Mouse (Mus musculus): ENCODE measurements around the gene Pon1. TPM values are rescaled to one million over a fixed set of nuclear protein-coding genes. Genes with fewer than 3 reads are reported as not detected.

Gene Pon1
- polyA plus RNA-seq, 1 experiment from 2014 or later, result 0.18 TPM

DNA sequence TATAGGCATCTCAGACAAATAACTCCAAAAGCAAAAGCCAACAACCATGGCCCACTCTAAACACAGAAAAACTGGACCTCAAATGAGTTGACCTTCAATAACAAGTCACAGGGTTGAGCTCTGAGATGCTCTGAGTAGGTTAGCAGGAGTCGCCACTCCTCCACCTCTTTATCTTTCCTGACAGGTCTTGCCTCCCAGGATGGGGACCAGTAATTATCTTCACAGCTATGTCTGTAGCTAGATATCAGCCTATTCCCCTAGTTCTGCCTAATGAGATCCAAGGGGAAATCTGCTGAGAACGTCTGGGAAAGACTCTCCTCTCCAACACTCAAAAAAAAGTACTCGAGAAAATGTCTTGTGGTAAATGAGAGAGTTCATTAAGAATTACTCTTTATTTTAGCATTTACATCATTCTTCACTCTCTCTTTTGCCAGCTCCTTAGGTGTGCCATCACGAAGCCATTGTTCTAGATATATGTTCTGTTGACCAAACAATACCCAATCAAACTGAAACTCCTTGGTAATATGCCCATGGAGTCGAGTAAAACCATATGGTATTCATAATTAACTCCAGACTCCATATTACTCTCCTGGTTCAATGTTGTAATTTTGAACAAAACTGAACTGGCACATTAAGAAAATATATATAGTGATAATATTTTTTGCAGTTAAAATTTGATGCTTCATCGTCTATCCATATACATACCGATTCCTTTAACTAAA is 7.4 kb downstream of the Pon1 start:
- Histone ChIP-seq H3K27me3 (ENCODE audit: control insufficient read depth, insufficient read depth, low read depth, low read length) (no peaks in the 10 kb centered on the region), H3K27ac (ENCODE audit: low read length) (no peak overlapping the region), H3K9me3 (ENCODE audit: control insufficient read depth, low read length) (no peaks in the 10 kb centered on the region), H3K36me3 (ENCODE audit: control insufficient read depth, insufficient read depth, low read length) (no peaks in the 10 kb centered on the region), H3K4me3 (ENCODE audit: low read length) (no peak overlapping the region), H3K9ac (ENCODE audit: low read length) (no peak overlapping the region), H3K4me2 (ENCODE audit: low read depth, low read length) (no peak overlapping the region), H3K4me1 (replicated peaks; ENCODE audit: control insufficient read depth, insufficient read depth, low read length) (no peaks in the 10 kb centered on the region)
- ATAC-seq (ENCODE audit: low read depth), result no peak
- WGBS, result 73% methylated on average over 7 of the region's 7 CpGs

DNA sequence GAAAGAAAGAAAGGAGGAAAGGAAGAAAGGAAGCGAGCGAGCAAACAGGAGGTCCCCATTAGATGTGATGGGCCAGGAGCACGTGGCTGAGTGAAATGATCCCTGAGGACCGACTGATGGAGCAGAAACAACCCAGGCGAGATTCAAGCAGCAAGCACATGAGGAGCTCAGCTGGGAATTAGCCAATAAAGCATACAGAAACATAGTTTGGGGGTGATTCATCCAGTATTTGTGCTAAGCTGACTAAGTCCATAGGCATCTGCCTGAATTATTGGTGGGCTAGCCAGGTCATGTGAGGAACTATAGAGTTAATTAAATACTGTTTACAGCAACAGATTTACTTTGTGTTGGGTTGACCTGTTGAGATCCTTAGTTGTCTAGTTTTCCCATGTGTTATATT is 13.1 kb downstream of the Pon1 start:
- 0 out of 2 replicates have a peak, but pooled peaks cover 2% of the 10 kb centered on the region for H3K4me1 ChIP-seq (replicated peaks; ENCODE audit: control insufficient read depth, insufficient read depth, low read length)
- H3K9ac ChIP-seq (ENCODE audit: low read length), result no peak overlapping the region
- H3K27me3 ChIP-seq (ENCODE audit: control insufficient read depth, insufficient read depth, low read depth, low read length), result no peaks in the 10 kb centered on the region
- H3K36me3 ChIP-seq (ENCODE audit: control insufficient read depth, insufficient read depth, low read length), result no peaks in the 10 kb centered on the region
- ATAC-seq (ENCODE audit: low read depth), result no peak
- no peak overlapping the region for H3K4me2 ChIP-seq (ENCODE audit: low read depth, low read length)
- H3K4me3 ChIP-seq (ENCODE audit: low read length), result no peak overlapping the region
- no peaks in the 10 kb centered on the region for H3K9me3 ChIP-seq (ENCODE audit: control insufficient read depth, low read length)
- H3K27ac ChIP-seq (ENCODE audit: low read length), result no peak overlapping the region
- 83% methylated on average over 5 of the region's 5 CpGs for WGBS

DNA sequence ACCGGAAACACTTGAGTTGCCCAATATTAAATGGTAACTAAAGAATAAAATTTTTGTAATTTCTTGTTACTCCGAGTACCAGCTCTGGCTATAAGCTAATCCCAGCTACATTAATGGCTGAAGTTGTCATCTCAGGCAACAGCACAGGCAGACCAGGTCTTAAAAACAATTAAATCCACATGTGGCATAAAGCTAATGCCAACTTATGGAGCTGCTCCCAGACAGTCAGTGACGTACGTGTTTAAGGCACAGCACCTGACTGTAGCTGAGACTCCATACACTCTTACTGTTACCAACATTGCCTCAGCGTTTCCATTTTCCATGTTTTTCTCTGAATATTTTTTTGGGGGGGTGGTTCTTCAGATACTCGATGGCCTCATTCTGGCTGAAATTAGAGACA is 14.6 kb downstream of the Pon1 start:
- Histone ChIP-seq H3K4me3 (ENCODE audit: low read length) (no peak overlapping the region), H3K9ac (ENCODE audit: low read length) (no peak overlapping the region), H3K4me2 (ENCODE audit: low read depth, low read length) (no peak overlapping the region), H3K27me3 (ENCODE audit: control insufficient read depth, insufficient read depth, low read depth, low read length) (no peaks in the 10 kb centered on the region), H3K9me3 (ENCODE audit: control insufficient read depth, low read length) (no peaks in the 10 kb centered on the region), H3K4me1 (replicated peaks; ENCODE audit: control insufficient read depth, insufficient read depth, low read length) (0 out of 2 replicates have a peak, but pooled peaks cover 2% of the 10 kb centered on the region), H3K36me3 (ENCODE audit: control insufficient read depth, insufficient read depth, low read length) (no peaks in the 10 kb centered on the region), H3K27ac (ENCODE audit: low read length) (no peak overlapping the region)
- no peak for ATAC-seq (ENCODE audit: low read depth)
- WGBS, result 86% methylated on average over 6 of the region's 6 CpGs

DNA sequence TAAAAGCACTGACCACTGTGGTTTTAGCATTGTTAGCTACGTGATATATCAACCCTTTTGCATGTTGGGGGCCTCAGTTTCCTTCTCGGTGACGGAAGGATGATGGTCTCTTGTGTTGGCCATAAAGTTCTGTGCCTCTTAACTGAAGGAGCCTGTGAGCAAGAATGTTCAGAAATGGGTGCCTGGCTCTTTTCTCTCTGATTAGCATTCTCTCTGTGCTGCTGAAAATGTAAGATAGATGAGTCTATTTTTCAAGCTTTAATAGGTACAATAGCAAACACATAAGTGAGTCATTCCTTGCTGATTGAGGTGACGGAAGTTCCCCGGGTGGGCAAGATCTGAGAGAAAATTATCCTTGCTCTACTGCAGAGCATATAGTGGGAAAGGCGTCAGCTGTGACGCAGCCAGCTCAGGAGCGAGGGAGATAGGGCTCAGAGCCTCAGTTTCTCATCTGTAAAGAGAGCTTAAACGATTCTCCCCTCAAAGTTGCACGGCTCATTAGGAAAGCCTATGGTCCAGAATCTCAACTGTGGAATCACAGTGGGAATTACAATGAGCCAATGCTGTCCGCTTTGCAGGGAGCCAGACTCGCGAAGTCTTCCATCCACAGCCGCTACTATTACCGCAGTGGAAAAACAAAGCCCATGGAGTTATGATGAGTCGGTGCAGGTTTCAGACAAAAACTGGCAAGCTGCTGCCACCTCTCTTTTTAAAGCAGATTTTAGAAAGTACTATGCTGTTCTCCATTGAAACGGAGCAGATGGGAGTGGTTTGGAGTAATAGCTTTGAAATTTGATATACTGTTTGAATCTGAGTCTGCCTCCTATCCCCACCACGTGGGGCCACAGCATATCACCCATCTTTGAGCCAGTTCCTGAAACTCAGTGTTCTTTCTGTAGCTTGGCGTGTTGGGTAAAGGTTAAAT is 15.5 kb downstream of the Pon1 start:
- Histone ChIP-seq H3K36me3 (ENCODE audit: control insufficient read depth, insufficient read depth, low read length) (no peaks in the 10 kb centered on the region), H3K9ac (ENCODE audit: low read length) (no peak overlapping the region), H3K4me3 (ENCODE audit: low read length) (peak overlapping the region; percentile 21; the same call in 1 of the 2 replicates), H3K27ac (ENCODE audit: low read length) (no peak overlapping the region), H3K4me1 (replicated peaks; ENCODE audit: control insufficient read depth, insufficient read depth, low read length) (0 out of 2 replicates have a peak, but pooled peaks cover 2% of the 10 kb centered on the region), H3K4me2 (ENCODE audit: low read depth, low read length) (peak overlapping the region; percentile 49), H3K27me3 (ENCODE audit: control insufficient read depth, insufficient read depth, low read depth, low read length) (no peaks in the 10 kb centered on the region), H3K9me3 (ENCODE audit: control insufficient read depth, low read length) (no peaks in the 10 kb centered on the region)
- 53% methylated on average over 19 of the region's 19 CpGs for WGBS
- ATAC-seq (ENCODE audit: low read depth), result peak; percentile 67; the same call in 1 of the 2 replicates

GRCm38 (mm10) chr6:5174179-5174812 is 19.4 kb downstream of the Pon1 start:
- Histone ChIP-seq H3K36me3 (ENCODE audit: control insufficient read depth, insufficient read depth, low read length) (no peaks in the 10 kb centered on the region), H3K9ac (ENCODE audit: low read length) (no peak overlapping the region), H3K4me2 (ENCODE audit: low read depth, low read length) (no peak overlapping the region), H3K27ac (ENCODE audit: low read length) (no peak overlapping the region), H3K27me3 (ENCODE audit: control insufficient read depth, insufficient read depth, low read depth, low read length) (no peaks in the 10 kb centered on the region), H3K4me3 (ENCODE audit: low read length) (no peak overlapping the region), H3K9me3 (ENCODE audit: control insufficient read depth, low read length) (no peaks in the 10 kb centered on the region), H3K4me1 (replicated peaks; ENCODE audit: control insufficient read depth, insufficient read depth, low read length) (0 out of 2 replicates have a peak, but pooled peaks cover 2% of the 10 kb centered on the region)
- no peak for ATAC-seq (ENCODE audit: low read depth)
- 80% methylated on average over 10 of the region's 10 CpGs for WGBS

DNA sequence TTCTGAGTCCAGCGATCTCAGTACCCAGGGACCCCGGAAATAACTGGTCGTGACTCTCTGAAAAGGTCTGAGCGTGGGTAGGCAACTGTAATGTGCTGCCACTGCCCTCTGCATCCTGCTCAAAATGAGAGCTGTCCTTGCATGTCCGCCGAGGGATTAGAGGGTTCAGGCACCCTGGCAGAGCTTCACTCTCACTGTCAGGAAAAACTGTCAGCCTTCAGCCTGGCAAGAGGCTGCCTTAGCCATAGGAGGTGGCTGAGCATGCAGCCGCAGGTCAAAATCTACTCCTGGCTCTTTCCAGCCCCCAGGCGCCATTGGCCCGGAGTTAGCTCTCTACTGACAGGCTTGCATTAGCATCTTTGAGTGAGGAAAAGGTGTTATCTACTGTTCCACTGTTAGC is 21.2 kb downstream of the Pon1 start:
- no peak overlapping the region for H3K4me2 ChIP-seq (ENCODE audit: low read depth, low read length)
- H3K4me1 ChIP-seq (replicated peaks; ENCODE audit: control insufficient read depth, insufficient read depth, low read length), result no peaks in the 10 kb centered on the region
- 73% methylated on average over 9 of the region's 9 CpGs for WGBS

GRCm38 (mm10) chr6:5171418-5171817 is 22.3 kb downstream of the Pon1 start:
- Histone ChIP-seq H3K27ac (ENCODE audit: low read length) (no peak overlapping the region), H3K9me3 (ENCODE audit: control insufficient read depth, low read length) (no peaks in the 10 kb centered on the region), H3K36me3 (ENCODE audit: control insufficient read depth, insufficient read depth, low read length) (no peaks in the 10 kb centered on the region), H3K4me1 (replicated peaks; ENCODE audit: control insufficient read depth, insufficient read depth, low read length) (no peaks in the 10 kb centered on the region), H3K27me3 (ENCODE audit: control insufficient read depth, insufficient read depth, low read depth, low read length) (no peaks in the 10 kb centered on the region), H3K9ac (ENCODE audit: low read length) (no peak overlapping the region), H3K4me2 (ENCODE audit: low read depth, low read length) (no peak overlapping the region), H3K4me3 (ENCODE audit: low read length) (no peak overlapping the region)
- ATAC-seq (ENCODE audit: low read depth), result no peak
- WGBS, result 70% methylated on average over 4 of the region's 4 CpGs

More for the DNA sequence above, 21.2 kb downstream of the Pon1 start:
- H3K9ac ChIP-seq (ENCODE audit: low read length), result no peak overlapping the region
- H3K4me3 ChIP-seq (ENCODE audit: low read length), result no peak overlapping the region
- H3K9me3 ChIP-seq (ENCODE audit: control insufficient read depth, low read length), result no peaks in the 10 kb centered on the region
- no peak overlapping the region for H3K27ac ChIP-seq (ENCODE audit: low read length)
- no peaks in the 10 kb centered on the region for H3K27me3 ChIP-seq (ENCODE audit: control insufficient read depth, insufficient read depth, low read depth, low read length)
- no peak for ATAC-seq (ENCODE audit: low read depth)
- no peaks in the 10 kb centered on the region for H3K36me3 ChIP-seq (ENCODE audit: control insufficient read depth, insufficient read depth, low read length)

DNA sequence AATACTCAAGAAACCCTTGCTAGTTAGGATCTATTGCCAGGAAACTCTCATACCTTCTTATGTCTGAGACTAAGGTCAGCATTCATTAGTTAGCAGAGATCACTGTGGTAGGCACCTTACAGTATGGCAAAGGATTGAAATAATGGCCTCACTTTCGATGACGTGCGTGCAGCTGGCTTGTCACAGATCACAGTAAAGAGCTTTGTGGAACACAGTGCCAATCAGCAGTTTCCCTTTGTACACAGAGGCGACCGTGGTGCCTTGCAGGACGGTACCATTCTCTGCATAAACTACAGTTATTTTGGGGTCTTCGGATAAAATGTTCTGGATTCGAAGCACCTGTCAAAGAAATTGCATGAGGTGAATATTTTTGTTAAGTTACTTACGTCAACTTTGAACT is 25.6 kb downstream of the Pon1 start:
- Histone ChIP-seq H3K9me3 (ENCODE audit: control insufficient read depth, low read length) (no peaks in the 10 kb centered on the region), H3K27ac (ENCODE audit: low read length) (no peak overlapping the region), H3K4me1 (replicated peaks; ENCODE audit: control insufficient read depth, insufficient read depth, low read length) (0 out of 2 replicates have a peak, but pooled peaks cover 2% of the 10 kb centered on the region), H3K27me3 (ENCODE audit: control insufficient read depth, insufficient read depth, low read depth, low read length) (no peaks in the 10 kb centered on the region), H3K4me3 (ENCODE audit: low read length) (no peak overlapping the region), H3K9ac (ENCODE audit: low read length) (no peak overlapping the region), H3K4me2 (ENCODE audit: low read depth, low read length) (no peak overlapping the region), H3K36me3 (ENCODE audit: control insufficient read depth, insufficient read depth, low read length) (no peaks in the 10 kb centered on the region)
- no peak for ATAC-seq (ENCODE audit: low read depth)
- WGBS, result 86% methylated on average over 9 of the region's 9 CpGs

Measured in lung, embryonic 16.5 days (tissue).